Mouse (Mus musculus): ENCODE measurements at regions not wholly inside any gene's neighbourhood (a gene's known extent, or its start where the extent isn't known, plus 50 kb on each side); places are given as distances from the start of the nearest gene placed in this dataset.

DNA sequence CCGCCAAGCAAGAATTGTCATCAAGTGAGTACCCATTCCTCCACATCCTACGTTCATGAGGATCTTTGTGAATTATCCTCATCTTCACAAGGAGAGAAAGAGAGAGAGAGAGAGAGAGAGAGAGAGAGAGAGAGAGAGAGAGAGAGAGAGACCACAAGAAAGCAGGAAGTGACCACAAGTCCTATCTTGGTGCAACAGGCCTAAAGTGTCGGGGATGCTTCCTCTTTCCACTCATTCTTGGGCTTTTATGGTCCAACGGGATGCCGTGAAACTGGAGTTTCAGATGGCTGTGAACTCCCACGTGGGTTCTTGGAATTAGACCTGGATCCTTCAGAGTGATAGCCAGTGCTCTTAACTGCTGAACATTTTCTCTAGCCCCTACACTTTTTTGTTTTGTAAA lies 53.1 kb upstream of the Rai14 start:
- Histone ChIP-seq H3K27ac (ENCODE audit: insufficient read depth, low read length) (no peak overlapping the region), H3K4me3 (ENCODE audit: insufficient read depth, low read length) (no peak overlapping the region)
- TF ChIP-seq POLR2A (IDR thresholded peaks at IDR 0.05; ENCODE audit: low read depth, low read length), result no peak
- TF ChIP-seq CTCF (IDR thresholded peaks at IDR 0.05; ENCODE audit: borderline replicate concordance, insufficient read depth, low read length), result no peak

DNA sequence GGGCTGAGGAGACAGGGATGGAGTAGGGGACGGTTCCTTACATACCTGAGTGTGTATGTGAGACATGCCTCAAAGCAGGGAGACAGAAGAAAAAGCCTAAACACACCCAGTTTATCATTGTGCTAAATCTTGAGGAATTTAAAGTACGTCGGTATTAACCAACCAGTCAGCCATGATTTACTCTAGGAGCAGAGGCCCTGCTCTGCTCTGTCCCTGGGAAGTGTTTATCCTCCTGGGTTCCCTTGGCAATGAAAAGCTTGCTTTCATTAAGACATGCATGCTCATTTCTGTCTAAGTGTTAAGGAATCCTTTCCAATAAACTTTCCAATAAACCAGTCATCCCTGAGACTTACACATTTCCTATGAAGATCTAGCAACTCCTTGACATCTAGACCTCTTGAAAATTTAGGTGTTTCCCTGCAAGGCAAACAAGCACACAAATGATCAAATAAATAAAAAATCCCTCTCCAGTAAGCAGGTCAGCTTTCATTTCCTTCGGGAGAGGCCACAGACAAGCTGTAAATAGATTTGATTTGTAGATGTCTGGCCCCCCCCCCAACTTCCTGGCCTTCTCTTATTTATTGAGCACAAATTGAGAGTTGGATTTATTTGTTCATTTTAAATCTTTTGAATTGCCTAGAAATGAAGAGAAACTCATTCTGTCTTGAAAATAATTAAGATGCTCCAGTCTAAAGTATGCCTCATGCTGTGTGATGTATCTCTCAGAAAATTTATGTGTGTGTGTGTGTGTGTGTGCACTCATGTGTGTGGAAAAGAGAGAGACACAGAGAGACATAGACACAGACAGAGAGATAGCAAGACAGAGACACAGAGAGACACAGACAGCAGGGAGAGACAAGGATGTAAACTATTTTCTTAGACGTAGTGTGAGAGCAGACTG lies 56.2 kb upstream of the Rai14 start:
- Histone ChIP-seq H3K27ac (ENCODE audit: insufficient read depth, low read length) (peak overlapping the region; percentile 96), H3K4me3 (ENCODE audit: insufficient read depth, low read length) (no peak overlapping the region), H3K4me1 (ENCODE audit: control insufficient read depth, insufficient read depth, low read length) (peaks cover 13% of the 10 kb centered on the region; the same call in 1 of the 2 replicates)
- TF ChIP-seq POLR2A (IDR thresholded peaks at IDR 0.05; ENCODE audit: low read depth, low read length) (no peak), CTCF (IDR thresholded peaks at IDR 0.05; ENCODE audit: borderline replicate concordance, insufficient read depth, low read length) (no peak)

More for the DNA sequence above, 53.1 kb upstream of the Rai14 start:
- H3K4me1 ChIP-seq (ENCODE audit: control insufficient read depth, insufficient read depth, low read length), result peaks cover 13% of the 10 kb centered on the region; the same call in 1 of the 2 replicates

GRCm38 (mm10) chr15:10771311-10771690 lies 56.9 kb upstream of the Rai14 start:
- Histone ChIP-seq H3K27ac (ENCODE audit: insufficient read depth, low read length) (peak overlapping the region; percentile 96), H3K4me1 (ENCODE audit: control insufficient read depth, insufficient read depth, low read length) (peaks cover 13% of the 10 kb centered on the region; the same call in 1 of the 2 replicates), H3K4me3 (ENCODE audit: insufficient read depth, low read length) (no peak overlapping the region)
- TF ChIP-seq CTCF (IDR thresholded peaks at IDR 0.05; ENCODE audit: borderline replicate concordance, insufficient read depth, low read length) (no peak), POLR2A (IDR thresholded peaks at IDR 0.05; ENCODE audit: low read depth, low read length) (0 out of 2 replicates have a peak, but pooled peaks have one; percentile 12)

GRCm38 (mm10) chr15:10779941-10780620 lies 65.7 kb upstream of the Rai14 start:
- Histone ChIP-seq H3K4me3 (ENCODE audit: insufficient read depth, low read length) (no peak overlapping the region), H3K27ac (ENCODE audit: insufficient read depth, low read length) (no peak overlapping the region), H3K4me1 (ENCODE audit: control insufficient read depth, insufficient read depth, low read length) (no peaks in the 10 kb centered on the region)
- TF ChIP-seq POLR2A (IDR thresholded peaks at IDR 0.05; ENCODE audit: low read depth, low read length) (no peak), CTCF (IDR thresholded peaks at IDR 0.05; ENCODE audit: borderline replicate concordance, insufficient read depth, low read length) (no peak)

DNA sequence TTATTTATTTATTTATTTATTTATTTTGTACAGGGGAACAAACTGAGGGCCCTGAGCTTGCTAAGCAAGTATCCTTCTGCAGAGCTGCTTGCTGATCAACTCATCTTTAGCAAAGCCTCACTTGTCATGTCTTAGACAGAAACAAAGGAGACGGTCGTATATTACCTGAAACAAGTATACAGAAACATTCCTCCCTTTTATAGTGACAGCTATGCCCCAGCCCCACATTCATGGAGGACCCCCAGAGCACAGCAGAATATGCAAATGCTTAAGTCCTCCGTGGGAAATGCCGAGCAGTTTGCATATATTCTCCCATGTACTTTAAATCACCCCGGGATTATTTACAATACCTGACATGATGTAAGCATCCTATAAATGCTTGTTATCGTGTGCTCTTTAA lies 74.9 kb upstream of the Rai14 start:
- Histone ChIP-seq H3K27ac (ENCODE audit: insufficient read depth, low read length) (no peak overlapping the region), H3K4me3 (ENCODE audit: insufficient read depth, low read length) (no peak overlapping the region), H3K4me1 (ENCODE audit: control insufficient read depth, insufficient read depth, low read length) (peaks cover 11% of the 10 kb centered on the region)
- no peak for TF ChIP-seq POLR2A (IDR thresholded peaks at IDR 0.05; ENCODE audit: low read depth, low read length)

DNA sequence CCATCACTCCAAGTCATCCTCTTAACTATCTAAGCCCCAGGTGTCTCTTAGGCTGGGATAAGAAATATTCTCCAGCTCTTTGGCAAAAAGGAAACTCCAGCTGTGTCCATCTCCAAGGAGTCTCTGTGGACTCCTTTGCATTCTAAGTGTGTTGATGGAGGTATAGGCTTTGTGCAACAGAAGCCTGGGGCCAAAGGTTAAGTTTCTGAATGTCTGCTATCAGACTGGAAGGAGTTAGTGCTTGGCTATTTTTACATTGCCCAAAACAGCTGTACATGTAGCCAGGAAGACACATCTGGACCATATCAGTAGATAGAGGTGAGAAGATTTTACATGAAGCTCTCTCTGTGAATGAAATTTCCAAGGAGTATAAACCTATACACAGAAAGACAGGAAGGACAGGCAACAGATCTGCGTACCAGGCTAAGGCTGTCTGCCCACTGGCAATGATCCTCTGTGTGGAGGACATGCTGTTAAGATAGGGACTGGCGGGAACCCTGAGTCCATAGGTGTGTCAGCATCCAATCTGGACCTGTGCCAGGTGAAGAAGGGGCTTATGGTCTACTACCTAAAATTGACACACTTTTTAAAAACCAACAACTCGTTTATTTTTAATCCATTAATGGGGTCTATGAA lies 76.6 kb upstream of the Rai14 start:
- H3K4me3 ChIP-seq (ENCODE audit: insufficient read depth, low read length), result no peak overlapping the region
- peak overlapping the region; percentile 49 for H3K27ac ChIP-seq (ENCODE audit: insufficient read depth, low read length)
- TF ChIP-seq POLR2A (IDR thresholded peaks at IDR 0.05; ENCODE audit: low read depth, low read length) (no peak), CTCF (IDR thresholded peaks at IDR 0.05; ENCODE audit: borderline replicate concordance, insufficient read depth, low read length) (no peak)
- peaks cover 11% of the 10 kb centered on the region for H3K4me1 ChIP-seq (ENCODE audit: control insufficient read depth, insufficient read depth, low read length)

DNA sequence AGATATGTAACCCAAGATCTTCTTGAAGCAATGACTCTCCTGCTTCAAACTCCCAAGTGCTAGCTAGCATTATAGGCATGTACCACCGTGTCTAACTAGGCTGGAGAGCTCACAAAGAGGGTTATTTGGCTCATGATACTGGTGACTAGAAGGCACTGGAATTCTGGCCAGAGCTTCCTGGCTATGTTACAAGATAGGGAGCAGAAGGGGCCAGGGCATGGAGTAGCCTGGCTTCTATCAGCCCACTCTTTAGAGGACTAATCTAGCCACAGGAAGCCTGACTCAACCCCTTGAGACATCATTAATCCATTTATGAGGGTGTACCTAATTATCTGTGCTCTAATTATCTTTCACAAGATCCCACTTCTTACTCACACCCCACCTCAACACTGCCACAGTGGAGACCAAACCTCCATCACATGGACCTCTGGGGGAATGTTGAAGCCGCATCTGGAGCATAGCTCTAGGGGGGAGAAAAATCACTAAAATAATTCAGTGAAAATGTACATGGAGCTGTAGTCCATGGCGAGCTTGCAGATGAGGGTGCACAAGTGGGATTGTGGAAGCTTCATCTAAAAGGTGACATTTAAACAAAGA lies 77.2 kb upstream of the Rai14 start:
- H3K27ac ChIP-seq (ENCODE audit: insufficient read depth, low read length), result peak overlapping the region; percentile 49; the same call in 1 of the 2 replicates
- peaks cover 11% of the 10 kb centered on the region for H3K4me1 ChIP-seq (ENCODE audit: control insufficient read depth, insufficient read depth, low read length)
- no peak for TF ChIP-seq POLR2A (IDR thresholded peaks at IDR 0.05; ENCODE audit: low read depth, low read length)
- no peak for TF ChIP-seq CTCF (IDR thresholded peaks at IDR 0.05; ENCODE audit: borderline replicate concordance, insufficient read depth, low read length)
- no peak overlapping the region for H3K4me3 ChIP-seq (ENCODE audit: insufficient read depth, low read length)

- H3K4me1 ChIP-seq (ENCODE audit: control insufficient read depth, insufficient read depth, low read length), result peaks cover 11% of the 10 kb centered on the region
- no peak overlapping the region for H3K4me3 ChIP-seq (ENCODE audit: insufficient read depth, low read length)
- H3K27ac ChIP-seq (ENCODE audit: insufficient read depth, low read length), result no peak overlapping the region
- TF ChIP-seq POLR2A (IDR thresholded peaks at IDR 0.05; ENCODE audit: low read depth, low read length) (no peak), CTCF (IDR thresholded peaks at IDR 0.05; ENCODE audit: borderline replicate concordance, insufficient read depth, low read length) (no peak)
Measured at GRCm38 (mm10) chr15:10792156-10792555, 77.7 kb upstream of the Rai14 start.

DNA sequence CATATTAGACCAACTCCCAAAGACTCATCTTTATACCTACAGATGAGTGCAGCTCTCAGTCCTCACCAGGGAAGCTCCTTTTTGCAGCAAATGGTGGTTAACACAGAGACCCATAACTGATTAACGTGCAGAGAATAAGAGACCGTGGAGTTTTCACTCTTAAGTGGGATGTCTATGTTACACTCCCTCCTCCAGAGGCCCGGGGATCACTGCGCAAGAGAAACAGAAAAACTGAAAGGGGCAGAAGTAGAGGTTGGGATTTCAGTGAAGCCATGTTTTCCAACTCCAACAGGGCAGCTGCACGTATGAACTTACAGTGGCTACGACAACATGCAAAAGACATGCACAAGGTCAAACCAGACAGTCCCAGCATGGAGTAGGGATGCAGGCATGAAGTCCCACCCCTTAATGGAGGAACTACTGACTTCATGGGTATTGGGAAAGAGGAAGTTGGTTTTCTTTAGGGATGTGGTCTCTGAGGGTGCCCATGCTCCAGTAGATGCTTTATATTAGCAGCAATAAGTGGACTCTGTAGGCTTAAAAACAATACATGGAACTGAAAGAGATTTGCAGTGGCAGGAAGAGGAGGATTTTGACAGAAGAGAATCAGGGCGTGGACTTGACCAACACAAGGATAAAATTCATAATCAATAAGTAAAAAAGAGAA lies 80.8 kb upstream of the Rai14 start:
- H3K4me1 ChIP-seq (ENCODE audit: control insufficient read depth, insufficient read depth, low read length), result peaks cover 9% of the 10 kb centered on the region
- no peak overlapping the region for H3K27ac ChIP-seq (ENCODE audit: insufficient read depth, low read length)
- no peak overlapping the region for H3K4me3 ChIP-seq (ENCODE audit: insufficient read depth, low read length)
- no peak for TF ChIP-seq CTCF (IDR thresholded peaks at IDR 0.05; ENCODE audit: borderline replicate concordance, insufficient read depth, low read length)
- TF ChIP-seq POLR2A (IDR thresholded peaks at IDR 0.05; ENCODE audit: low read depth, low read length), result no peak

Data from embryonic fibroblast, embryonic 13.5 days (primary cell).